Comparison of ENCODE assay signal across 20 mouse cellular contexts in genomic region chr9:111385526-111386491, GRCm38 (mm10). TPM values are rescaled to one million over a fixed set of nuclear protein-coding genes. Genes with fewer than 3 reads are reported as not detected.
DNase-seq lines count a peak whose midpoint lies in the region; ATAC-seq and TF ChIP-seq lines count a peak whose summit lies in the region.
"Had no signal": no experiment of that assay in that cellular context is flagged by ENCODE, and none has a peak within 500 bp of the region (broad histone marks: within the 10 kb centered on the region; RNA-seq: fewer than 3 reads in every experiment).

No protein-coding gene starts in this region.

- H3K4me2 ChIP-seq in liver, embryonic 16.5 days (ENCODE audit: low read depth, low read length) = no peak overlapping the region
- H3K4me2 ChIP-seq in forebrain, embryonic 16.5 days (ENCODE audit: low read length) = no peak overlapping the region
- H3K4me2 ChIP-seq: forebrain, embryonic 15.5 days; stomach, embryonic 15.5 days had no signal

- ATAC-seq in liver, embryonic 16.5 days (ENCODE audit: low read depth) = peak; percentile 75
- ATAC-seq in forebrain, embryonic 16.5 days = no peak
- ATAC-seq: forebrain, embryonic 15.5 days had no signal

- 59% methylated on average over 5 of the region's 5 CpGs for WGBS in liver, embryonic 16.5 days (ENCODE audit: insufficient replicate concordance)
- WGBS in forebrain, embryonic 16.5 days = 90% methylated on average over 5 of the region's 5 CpGs

- TF ChIP-seq POLR2A in cortical plate, adult 2 months (IDR thresholded peaks at IDR 0.05; ENCODE audit: extremely low read depth, insufficient read depth, low read length) = no peak

- H3K36me3 ChIP-seq in liver, embryonic 16.5 days (ENCODE audit: control insufficient read depth, insufficient read depth) = no peaks in the 10 kb centered on the region
- H3K36me3 ChIP-seq in forebrain, embryonic 16.5 days (ENCODE audit: control insufficient read depth, insufficient read depth) = no peaks in the 10 kb centered on the region
- H3K36me3 ChIP-seq: forebrain, embryonic 15.5 days; hindbrain, embryonic 10.5 days; stomach, embryonic 15.5 days had no signal

- no peaks in the 10 kb centered on the region for H3K27me3 ChIP-seq in liver, embryonic 16.5 days (ENCODE audit: control insufficient read depth, insufficient read depth, low read depth, low read length)
- H3K27me3 ChIP-seq in forebrain, embryonic 16.5 days (replicated peaks; ENCODE audit: control insufficient read depth, insufficient read depth, low read length) = no peaks in the 10 kb centered on the region
- H3K27me3 ChIP-seq: forebrain, embryonic 15.5 days; stomach, embryonic 15.5 days had no signal

- no peak overlapping the region for H3K9ac ChIP-seq in liver, embryonic 16.5 days (ENCODE audit: low read depth, low read length)
- H3K9ac ChIP-seq in forebrain, embryonic 16.5 days (replicated peaks; ENCODE audit: low read depth, low read length) = no peak overlapping the region
- H3K9ac ChIP-seq: forebrain, embryonic 15.5 days; stomach, embryonic 15.5 days had no signal

- no peak for TF ChIP-seq CTCF in layer of hippocampus, adult 2 months (conservative IDR thresholded peaks at IDR 0.05)
- no peak for TF ChIP-seq CTCF in cortical plate, adult 2 months (IDR thresholded peaks at IDR 0.05; ENCODE audit: extremely low read depth, insufficient read depth, low read length)

- no peak overlapping the region for H3K4me3 ChIP-seq in layer of hippocampus, adult 2 months
- no peak overlapping the region for H3K4me3 ChIP-seq in cortical plate, adult 2 months (ENCODE audit: insufficient read depth, low read length)
- H3K4me3 ChIP-seq in liver, embryonic 16.5 days (ENCODE audit: low read depth, low read length) = no peak overlapping the region
- no peak overlapping the region for H3K4me3 ChIP-seq in forebrain, embryonic 16.5 days (replicated peaks; ENCODE audit: low read length)
- H3K4me3 ChIP-seq: forebrain, embryonic 15.5 days; hindbrain, embryonic 10.5 days; myocyte; stomach, embryonic 15.5 days had no signal

- peak; percentile 70 for DNase-seq in heart, adult 11 months
- DNase-seq in heart, adult 8-10 months (ENCODE audit: low spot score) = no peak
- no peak for DNase-seq in layer of hippocampus, adult 2 months (ENCODE audit: low spot score in 2 of 2)
- no peak for DNase-seq in layer of hippocampus, adult 11-12 months (ENCODE audit: low spot score)
- DNase-seq: adrenal gland, adult 2 months; cerebellum, adult 11 months; cerebellum, postnatal 25 days; lung, postnatal 10 days; midbrain, embryonic 14.5 days; spleen, adult 18-20 months; thymus, postnatal 25 days had no signal

- peak overlapping the region; percentile 88; the same call in 1 of the 2 replicates for H3K27ac ChIP-seq in layer of hippocampus, adult 2 months
- H3K27ac ChIP-seq in cortical plate, adult 2 months (ENCODE audit: insufficient read depth, low read length) = peak overlapping the region; percentile 38; the same call in 1 of the 2 replicates
- no peak overlapping the region for H3K27ac ChIP-seq in liver, embryonic 16.5 days (ENCODE audit: low read length)
- no peak overlapping the region for H3K27ac ChIP-seq in forebrain, embryonic 16.5 days (ENCODE audit: low read length)
- H3K27ac ChIP-seq: forebrain, embryonic 15.5 days; hindbrain, embryonic 10.5 days; stomach, embryonic 15.5 days had no signal

- no peaks in the 10 kb centered on the region for H3K9me3 ChIP-seq in liver, embryonic 16.5 days (replicated peaks; ENCODE audit: control insufficient read depth, low read length)
- no peaks in the 10 kb centered on the region for H3K9me3 ChIP-seq in forebrain, embryonic 16.5 days (ENCODE audit: control insufficient read depth, low read length)
- H3K9me3 ChIP-seq: forebrain, embryonic 15.5 days; hindbrain, embryonic 10.5 days; stomach, embryonic 15.5 days had no signal

- H3K4me1 ChIP-seq in cortical plate, adult 2 months (ENCODE audit: control insufficient read depth, insufficient read depth, low read length) = peaks cover 17% of the 10 kb centered on the region
- no peaks in the 10 kb centered on the region for H3K4me1 ChIP-seq in liver, embryonic 16.5 days (ENCODE audit: control insufficient read depth, low read depth, low read length)
- H3K4me1 ChIP-seq in forebrain, embryonic 16.5 days (replicated peaks; ENCODE audit: control insufficient read depth, insufficient read depth, low read length) = 0 out of 2 replicates have a peak, but pooled peaks cover 3% of the 10 kb centered on the region
- H3K4me1 ChIP-seq: forebrain, embryonic 15.5 days; stomach, embryonic 15.5 days had no signal

RNA-seq across cellular contexts. Expression of gene Dclk3, which starts 53.1 kb away (rescaled TPM):
- total RNA-seq in heart, adult 8-10 months (2022) = under 1 TPM; 0.16 to 0.37 (median 0.22) TPM
- 10 to 100 TPM; 14.4 to 19.3 TPM for total RNA-seq in layer of hippocampus, adult 2 months (2021)
- polyA plus RNA-seq in cortical plate, adult 2 months (2012; rRNA removed) = 24.8 and 28.7 TPM in 2 replicates
- 0.12 TPM in 1 of 2 replicates, not detected in the other for polyA plus RNA-seq in liver, embryonic 16.5 days (2015; fragmentation: Nextera tagmentation; extraction: Ambion mirVana)
- 5.6 and 8.3 TPM in 2 replicates for polyA plus RNA-seq in forebrain, embryonic 16.5 days (2015; fragmentation: Nextera tagmentation; extraction: Ambion mirVana)
- total RNA-seq: granulocyte monocyte progenitor cell, adult 5-6 weeks; megakaryocyte, adult 5-6 weeks had no signal
- polyA plus RNA-seq: myocyte had no signal

Comparison
In these comparisons a context has a peak if more than half of its experiments do, and no peak if none do; other contexts are left out.
1. H3K27ac ChIP-seq: peak in layer of hippocampus, adult 2 months (single experiment) and cortical plate, adult 2 months (single experiment); none in liver, embryonic 16.5 days (single experiment) and forebrain, embryonic 16.5 days (single experiment).